ENCODE assay signal across 30 mouse cellular contexts in genomic region chr6:71057209-71057858, GRCm38 (mm10).
A peak's percentile ranks its signal among the peaks of the same experiment; 100 is the strongest.
DNase-seq lines count a peak whose midpoint lies in the region; ATAC-seq and TF ChIP-seq lines count a peak whose summit lies in the region.
"Had no signal": no experiment of that assay in that cellular context is flagged by ENCODE, and none has a peak within 500 bp of the region (broad histone marks: within the 10 kb centered on the region; RNA-seq: fewer than 3 reads in every experiment).

No protein-coding gene starts in this region.

- no peaks in the 10 kb centered on the region for H3K27me3 ChIP-seq in forebrain, embryonic 13.5 days
- H3K27me3 ChIP-seq in forebrain, embryonic 10.5 days (ENCODE audit: poor library complexity, severe bottlenecking), result 0 out of 2 replicates have a peak, but pooled peaks cover 5% of the 10 kb centered on the region
- H3K27me3 ChIP-seq in hindbrain, embryonic 14.5 days (ENCODE audit: control insufficient read depth, insufficient read depth, low read length), result no peaks in the 10 kb centered on the region
- H3K27me3 ChIP-seq in hindbrain, postnatal 0 days (ENCODE audit: insufficient read depth, low read length), result no peaks in the 10 kb centered on the region
- no peaks in the 10 kb centered on the region for H3K27me3 ChIP-seq in neural tube, embryonic 12.5 days (replicated peaks)
- H3K27me3 ChIP-seq in neural tube, embryonic 14.5 days (ENCODE audit: control insufficient read depth, insufficient read depth, low read length), result no peaks in the 10 kb centered on the region
- H3K27me3 ChIP-seq: embryonic facial prominence, embryonic 13.5 days; heart, embryonic 13.5 days; intestine, embryonic 15.5 days; limb, embryonic 13.5 days; lung, embryonic 15.5 days had no signal

- DNase-seq in forebrain, embryonic 10.5 days (ENCODE audit: extremely low spot score, low spot score), result no peak
- no peak for DNase-seq in hindbrain, embryonic 14.5 days (ENCODE audit: low spot score)
- DNase-seq in hindbrain, postnatal 0 days (ENCODE audit: low spot score), result no peak
- DNase-seq in neural tube, embryonic 10.5 days (ENCODE audit: extremely low spot score, low spot score), result no peak
- DNase-seq in cerebellum, postnatal 36 days, result no peak
- DNase-seq: adrenal gland, postnatal 10 days; cerebellum, adult 11 months; cerebellum, adult 9-10 months; embryo, embryonic 11 days; gastrocnemius, postnatal 36 days; heart, adult 2 months; heart, postnatal 10 days; kidney, adult 2 months; kidney, postnatal 36 days; right cerebral cortex, adult 18-20 months; spleen, adult 18-20 months; thymus, postnatal 14 days had no signal

- no peak for TF ChIP-seq CTCF in hindbrain, postnatal 0 days (IDR thresholded peaks at IDR 0.05; ENCODE audit: low read depth)

- H3K27ac ChIP-seq in forebrain, embryonic 13.5 days, result no peak overlapping the region
- H3K27ac ChIP-seq in forebrain, embryonic 10.5 days, result no peak overlapping the region
- H3K27ac ChIP-seq in hindbrain, embryonic 14.5 days, result peak overlapping the region; percentile 32; the same call in 1 of the 2 replicates
- no peak overlapping the region for H3K27ac ChIP-seq in hindbrain, postnatal 0 days
- no peak overlapping the region for H3K27ac ChIP-seq in neural tube, embryonic 12.5 days
- H3K27ac ChIP-seq in neural tube, embryonic 14.5 days (ENCODE audit: low read depth, low read length), result no peak overlapping the region
- H3K27ac ChIP-seq: embryonic facial prominence, embryonic 13.5 days; heart, adult 2 months; heart, embryonic 13.5 days; intestine, embryonic 15.5 days; layer of hippocampus, adult 2 months; left cerebral cortex, adult 2 months; limb, embryonic 13.5 days; lung, embryonic 15.5 days had no signal

- ATAC-seq in forebrain, embryonic 13.5 days, result peak; percentile 58; the same call in 1 of the 2 replicates
- peak; percentile 75; the same call in 1 of the 2 replicates for ATAC-seq in hindbrain, embryonic 14.5 days (ENCODE audit: low FRiP score)
- no peak for ATAC-seq in hindbrain, postnatal 0 days
- ATAC-seq in neural tube, embryonic 12.5 days (ENCODE audit: low FRiP score, low read depth), result 0 out of 2 replicates have a peak, but pooled peaks have one; percentile 50
- ATAC-seq in neural tube, embryonic 14.5 days (ENCODE audit: low read depth), result peak; percentile 34; the same call in 1 of the 2 replicates
- ATAC-seq: intestine, embryonic 15.5 days; Patski had no signal

- H3K4me1 ChIP-seq in forebrain, embryonic 13.5 days, result peaks cover 8% of the 10 kb centered on the region; the same call in 1 of the 2 replicates
- H3K4me1 ChIP-seq in forebrain, embryonic 10.5 days, result 0 out of 2 replicates have a peak, but pooled peaks cover 7% of the 10 kb centered on the region
- 0 out of 2 replicates have a peak, but pooled peaks cover 2% of the 10 kb centered on the region for H3K4me1 ChIP-seq in hindbrain, embryonic 14.5 days (replicated peaks; ENCODE audit: control insufficient read depth, insufficient read depth, low read length)
- H3K4me1 ChIP-seq in hindbrain, postnatal 0 days (ENCODE audit: insufficient read depth, low read length), result no peaks in the 10 kb centered on the region
- no peaks in the 10 kb centered on the region for H3K4me1 ChIP-seq in neural tube, embryonic 12.5 days
- no peaks in the 10 kb centered on the region for H3K4me1 ChIP-seq in neural tube, embryonic 14.5 days (ENCODE audit: control insufficient read depth, insufficient read depth, low read length)
- H3K4me1 ChIP-seq: heart, embryonic 13.5 days; intestine, embryonic 15.5 days; lung, embryonic 15.5 days had no signal

- no peak overlapping the region for H3K4me3 ChIP-seq in forebrain, embryonic 13.5 days
- H3K4me3 ChIP-seq in forebrain, embryonic 10.5 days, result no peak overlapping the region
- no peak overlapping the region for H3K4me3 ChIP-seq in hindbrain, embryonic 14.5 days (replicated peaks; ENCODE audit: low read length)
- no peak overlapping the region for H3K4me3 ChIP-seq in hindbrain, postnatal 0 days (ENCODE audit: low read length)
- H3K4me3 ChIP-seq in neural tube, embryonic 12.5 days, result no peak overlapping the region
- no peak overlapping the region for H3K4me3 ChIP-seq in neural tube, embryonic 14.5 days (ENCODE audit: low read depth, low read length)
- H3K4me3 ChIP-seq: embryonic facial prominence, embryonic 13.5 days; heart, adult 2 months; heart, embryonic 13.5 days; intestine, embryonic 15.5 days; layer of hippocampus, adult 2 months; left cerebral cortex, adult 2 months; limb, embryonic 13.5 days; lung, embryonic 15.5 days had no signal

- H3K9me3 ChIP-seq in forebrain, embryonic 13.5 days (replicated peaks), result 0 out of 2 replicates have a peak, but pooled peaks cover 4% of the 10 kb centered on the region
- no peaks in the 10 kb centered on the region for H3K9me3 ChIP-seq in forebrain, embryonic 10.5 days
- no peaks in the 10 kb centered on the region for H3K9me3 ChIP-seq in hindbrain, embryonic 14.5 days (ENCODE audit: control insufficient read depth, low read length)
- no peaks in the 10 kb centered on the region for H3K9me3 ChIP-seq in hindbrain, postnatal 0 days (ENCODE audit: low read length)
- no peaks in the 10 kb centered on the region for H3K9me3 ChIP-seq in neural tube, embryonic 12.5 days
- no peaks in the 10 kb centered on the region for H3K9me3 ChIP-seq in neural tube, embryonic 14.5 days (ENCODE audit: control insufficient read depth, low read length)
- H3K9me3 ChIP-seq: intestine, embryonic 15.5 days; limb, embryonic 13.5 days; lung, embryonic 15.5 days had no signal

- 36% methylated on average over 6 of the region's 6 CpGs for WGBS in forebrain, embryonic 13.5 days
- 57% methylated on average over 6 of the region's 6 CpGs for WGBS in forebrain, embryonic 10.5 days
- 40% methylated on average over 6 of the region's 6 CpGs for WGBS in hindbrain, embryonic 14.5 days
- 41% methylated on average over 6 of the region's 6 CpGs for WGBS in hindbrain, postnatal 0 days
- WGBS in neural tube, embryonic 12.5 days, result 58% methylated on average over 6 of the region's 6 CpGs
- WGBS in neural tube, embryonic 14.5 days, result 41% methylated on average over 6 of the region's 6 CpGs

- no peak overlapping the region for H3K4me2 ChIP-seq in forebrain, embryonic 13.5 days
- no peak overlapping the region for H3K4me2 ChIP-seq in hindbrain, embryonic 14.5 days (replicated peaks)
- H3K4me2 ChIP-seq in hindbrain, postnatal 0 days (ENCODE audit: low read depth, low read length), result no peak overlapping the region
- H3K4me2 ChIP-seq in neural tube, embryonic 12.5 days (replicated peaks), result no peak overlapping the region
- no peak overlapping the region for H3K4me2 ChIP-seq in neural tube, embryonic 14.5 days (ENCODE audit: low read depth, low read length)
- H3K4me2 ChIP-seq: embryonic facial prominence, embryonic 13.5 days; heart, embryonic 13.5 days; intestine, embryonic 15.5 days; limb, embryonic 13.5 days; liver, embryonic 11.5 days; lung, embryonic 15.5 days; midbrain, embryonic 11.5 days had no signal

- H3K9ac ChIP-seq in forebrain, embryonic 13.5 days, result no peak overlapping the region
- no peak overlapping the region for H3K9ac ChIP-seq in hindbrain, embryonic 14.5 days
- no peak overlapping the region for H3K9ac ChIP-seq in hindbrain, postnatal 0 days (replicated peaks; ENCODE audit: low read length)
- H3K9ac ChIP-seq in neural tube, embryonic 12.5 days, result no peak overlapping the region
- no peak overlapping the region for H3K9ac ChIP-seq in neural tube, embryonic 14.5 days (replicated peaks; ENCODE audit: low read depth, low read length)
- H3K9ac ChIP-seq: embryonic facial prominence, embryonic 13.5 days; heart, embryonic 13.5 days; intestine, embryonic 15.5 days; limb, embryonic 13.5 days; lung, embryonic 15.5 days had no signal

- no peaks in the 10 kb centered on the region for H3K36me3 ChIP-seq in forebrain, embryonic 13.5 days (ENCODE audit: poor library complexity, severe bottlenecking)
- no peaks in the 10 kb centered on the region for H3K36me3 ChIP-seq in forebrain, embryonic 10.5 days (replicated peaks)
- no peaks in the 10 kb centered on the region for H3K36me3 ChIP-seq in hindbrain, embryonic 14.5 days (replicated peaks; ENCODE audit: control insufficient read depth, insufficient read depth)
- H3K36me3 ChIP-seq in hindbrain, postnatal 0 days (ENCODE audit: insufficient read depth, low read length), result no peaks in the 10 kb centered on the region
- H3K36me3 ChIP-seq in neural tube, embryonic 12.5 days, result no peaks in the 10 kb centered on the region
- no peaks in the 10 kb centered on the region for H3K36me3 ChIP-seq in neural tube, embryonic 14.5 days (ENCODE audit: control insufficient read depth, insufficient read depth, low read length)
- H3K36me3 ChIP-seq: embryonic facial prominence, embryonic 13.5 days; heart, embryonic 13.5 days; intestine, embryonic 15.5 days; limb, embryonic 13.5 days; lung, embryonic 15.5 days had no signal
